Mouse (Mus musculus) heart, adult 11 months (tissue): Measurements from ENCODE around the gene Lonrf2.

Experiments used
- DNase-seq: peaks from one replicate; pipeline ENCODE4 v3.0.0; 2022

Gene Lonrf2

DNA sequence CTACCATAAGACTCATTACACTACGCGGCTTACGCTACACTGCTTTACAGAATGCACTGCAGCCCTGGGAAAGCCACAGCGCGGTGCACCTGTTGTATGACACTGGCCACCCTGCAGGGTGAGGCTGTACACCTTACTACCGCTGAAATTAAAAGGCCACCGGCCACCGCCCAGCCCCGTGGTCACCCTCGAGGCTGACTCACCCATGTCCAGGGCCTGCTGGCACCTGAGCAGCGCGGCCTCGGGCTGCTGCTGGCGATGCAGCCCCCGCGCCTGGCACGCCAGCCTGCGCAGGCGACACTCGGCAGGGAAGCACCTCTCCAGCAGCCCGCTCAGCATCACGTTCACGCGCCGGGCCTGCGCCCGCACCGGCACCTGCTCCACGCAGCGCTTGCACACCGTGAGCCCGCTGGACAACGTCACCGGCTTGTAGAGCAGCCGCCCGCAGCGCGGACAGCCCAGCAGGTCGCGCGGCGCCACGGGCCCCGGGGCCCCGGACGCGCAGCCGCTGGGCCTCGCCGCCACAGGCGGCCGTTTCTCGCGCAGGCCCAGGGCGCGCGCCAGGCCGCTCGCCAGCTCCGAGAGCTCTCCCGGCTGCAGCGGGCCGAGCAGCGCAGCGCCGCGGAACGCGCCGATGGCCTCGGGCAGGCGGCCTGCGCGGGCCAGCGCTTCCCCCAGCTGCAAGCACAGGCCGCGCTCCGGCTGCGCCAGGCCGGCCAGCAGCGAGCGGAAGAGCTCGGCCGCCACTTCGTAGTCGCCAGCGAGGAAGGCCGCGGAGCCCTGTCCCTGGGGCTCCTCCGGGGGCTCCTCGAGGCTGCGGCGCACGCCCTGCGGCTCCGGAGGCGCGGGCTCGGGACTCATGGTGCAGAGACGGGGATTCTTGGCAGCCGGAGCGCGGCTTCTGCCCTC, 689 bp downstream of the Lonrf2 start:
- DNase-seq = peak; percentile 85

DNA sequence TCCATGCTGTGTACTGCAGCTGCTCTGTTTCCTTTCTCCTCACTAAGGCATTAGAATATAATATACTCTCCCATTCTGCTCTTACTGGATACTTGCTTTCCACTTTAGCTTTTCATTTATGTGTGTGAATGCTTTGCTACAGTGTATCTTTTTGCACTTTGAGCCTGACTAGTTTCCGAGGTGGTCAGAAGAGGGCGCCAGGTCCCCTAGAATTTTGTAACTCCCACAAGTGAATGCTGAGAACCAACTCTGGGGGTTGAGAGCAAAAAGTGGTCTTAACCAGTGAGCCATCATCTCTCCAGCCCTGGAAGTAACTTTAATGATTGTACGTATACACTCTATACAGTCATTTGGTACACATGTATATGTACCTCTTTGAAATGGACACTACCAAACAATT, 1.6 kb downstream of the Lonrf2 start:
- peak; percentile 35 for DNase-seq

- DNase-seq = no peak
Observed at GRCm38 (mm10) chr1:38824926-38825325, 11.6 kb downstream of the Lonrf2 start.

GRCm38 (mm10) chr1:38823851-38824250, 12.7 kb downstream of the Lonrf2 start:
- peak; percentile 51 for DNase-seq

- no peak for DNase-seq
Observed at GRCm38 (mm10) chr1:38819691-38820090, 16.8 kb downstream of the Lonrf2 start.

DNA sequence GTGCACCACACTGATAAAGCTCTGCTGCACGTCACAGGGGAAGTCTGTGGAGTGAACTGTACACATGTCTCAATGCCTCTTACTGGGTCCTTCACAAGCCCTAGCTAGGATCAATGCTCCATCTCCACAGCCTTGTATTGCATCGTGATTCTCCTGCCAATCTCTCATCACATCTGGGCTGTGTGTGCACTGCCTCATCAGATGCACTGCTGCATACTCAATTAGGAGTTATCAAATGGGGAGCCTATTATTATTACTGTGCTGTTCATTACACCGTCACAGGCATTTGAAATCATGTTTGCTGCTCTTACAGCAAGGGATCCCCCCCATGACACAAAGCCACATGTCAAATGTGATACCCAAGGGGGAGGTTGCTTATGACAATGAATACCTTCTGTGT, 18.8 kb downstream of the Lonrf2 start:
- DNase-seq = no peak

GRCm38 (mm10) chr1:38817268-38817667, 19.2 kb downstream of the Lonrf2 start:
- DNase-seq = no peak

- peak; percentile 66 for DNase-seq
Observed at GRCm38 (mm10) chr1:38816306-38816705, 20.2 kb downstream of the Lonrf2 start.

DNA sequence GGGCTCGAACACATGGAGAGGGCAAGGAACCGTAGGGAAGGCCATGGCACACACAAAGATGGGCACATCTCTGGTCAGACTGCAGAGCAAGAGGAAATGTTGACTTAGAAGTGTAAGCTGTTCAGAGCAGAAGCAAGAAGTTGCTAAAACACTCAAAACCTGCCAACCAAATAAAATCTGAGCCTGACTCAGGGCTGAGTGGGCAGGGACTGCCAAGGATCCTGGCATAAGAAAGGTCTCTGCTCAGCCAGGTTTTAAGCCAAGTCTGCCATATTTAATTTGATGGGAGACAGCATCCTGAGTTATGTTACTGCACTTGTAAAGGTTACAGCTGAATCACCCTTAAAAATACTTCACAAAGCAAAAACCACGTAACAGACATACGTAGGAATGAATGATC, 29.4 kb downstream of the Lonrf2 start:
- no peak for DNase-seq

DNA sequence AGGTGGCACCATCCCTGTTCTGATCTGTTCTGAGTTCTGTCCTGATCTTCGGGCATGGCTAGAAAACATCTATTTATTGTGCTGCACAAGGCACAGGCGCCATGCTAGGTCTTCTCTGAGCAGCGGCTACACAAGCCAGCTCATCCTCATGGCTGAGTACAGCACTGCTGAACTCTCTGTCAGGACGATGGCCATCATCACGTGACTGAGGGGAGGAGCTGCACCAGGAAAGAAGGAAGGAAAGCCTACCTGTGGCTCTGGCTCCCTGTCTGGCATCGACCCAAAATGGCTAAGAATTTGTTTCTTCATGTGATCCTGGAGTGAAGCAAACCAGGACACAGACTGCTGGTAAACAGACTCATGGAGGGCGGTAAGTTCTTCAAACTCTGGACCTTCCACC, 36.1 kb downstream of the Lonrf2 start:
- DNase-seq = peak; percentile 44

- peak; percentile 59 for DNase-seq
Observed at GRCm38 (mm10) chr1:38799304-38799703, 37.2 kb downstream of the Lonrf2 start.

- DNase-seq = peak; percentile 27
Observed at GRCm38 (mm10) chr1:38796936-38797335, 39.6 kb downstream of the Lonrf2 start.

GRCm38 (mm10) chr1:38795496-38795895, 41.0 kb downstream of the Lonrf2 start:
- DNase-seq = peak; percentile 73

DNA sequence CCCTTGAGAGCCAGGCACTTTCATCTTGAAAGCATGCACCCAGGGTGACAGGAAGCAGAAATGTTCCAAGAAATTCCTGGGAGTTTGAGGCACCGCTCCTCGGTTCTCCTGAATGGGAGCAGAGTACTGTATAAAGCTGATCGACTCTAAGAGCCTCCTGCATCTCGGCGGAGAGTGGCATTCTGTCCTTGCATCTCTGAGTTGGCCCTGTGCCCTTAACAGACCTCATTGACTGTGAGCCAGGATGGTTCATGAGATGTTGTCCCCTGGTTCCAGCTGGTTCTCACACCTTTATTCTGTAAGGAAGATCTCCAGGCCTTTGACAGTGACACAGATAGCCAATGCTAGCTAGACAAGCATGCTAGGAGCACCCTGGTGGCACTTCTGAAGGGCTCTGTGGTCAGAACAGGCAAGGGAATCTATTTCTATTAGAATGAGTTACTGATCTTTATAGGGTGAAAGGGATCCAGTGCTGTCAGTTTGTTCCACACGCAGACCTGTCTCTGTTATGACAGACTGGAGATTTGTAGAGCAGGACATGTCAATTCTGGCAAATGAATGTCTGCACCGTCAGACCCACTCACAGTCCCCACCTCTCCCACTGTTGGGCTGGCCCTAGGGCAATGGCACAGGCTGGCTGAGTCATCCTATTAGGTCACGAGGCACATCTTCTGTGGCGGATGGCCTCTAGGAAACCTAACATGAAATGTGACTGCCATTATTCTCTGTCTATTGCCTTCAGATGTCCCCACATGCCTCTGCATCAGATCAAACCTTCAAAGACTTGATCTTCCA, 45.3 kb downstream of the Lonrf2 start:
- DNase-seq = peak; percentile 77

DNA sequence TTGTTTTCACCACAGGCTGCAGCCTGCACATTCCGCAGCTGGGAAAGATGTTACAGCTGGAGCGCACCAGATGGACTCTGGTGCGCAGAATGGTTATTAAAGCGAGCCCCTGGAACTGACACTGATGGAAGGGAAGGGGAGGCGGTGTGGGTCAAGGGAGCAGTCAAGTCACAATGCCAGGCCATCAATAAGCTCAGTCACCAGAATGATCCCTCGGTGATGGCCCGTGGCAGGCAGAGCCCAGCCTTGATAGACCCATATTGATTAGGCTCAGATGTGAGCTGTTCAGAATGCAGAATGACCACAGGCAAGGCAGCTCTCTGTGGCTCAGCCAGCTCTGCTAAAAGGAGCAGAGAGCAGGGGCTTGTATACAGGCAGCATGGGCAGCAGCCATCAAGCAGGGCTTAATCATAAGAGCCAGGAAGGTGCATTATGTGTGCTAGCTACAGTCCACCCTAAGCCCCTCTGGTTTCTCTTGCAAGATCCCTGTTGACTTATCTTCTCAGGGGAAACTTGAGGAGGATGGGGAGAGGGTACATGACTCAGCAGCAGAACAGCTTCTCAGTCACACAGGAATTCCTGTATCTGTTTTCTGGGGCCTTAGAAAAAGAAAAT, 46.4 kb downstream of the Lonrf2 start:
- peak; percentile 64 for DNase-seq

DNA sequence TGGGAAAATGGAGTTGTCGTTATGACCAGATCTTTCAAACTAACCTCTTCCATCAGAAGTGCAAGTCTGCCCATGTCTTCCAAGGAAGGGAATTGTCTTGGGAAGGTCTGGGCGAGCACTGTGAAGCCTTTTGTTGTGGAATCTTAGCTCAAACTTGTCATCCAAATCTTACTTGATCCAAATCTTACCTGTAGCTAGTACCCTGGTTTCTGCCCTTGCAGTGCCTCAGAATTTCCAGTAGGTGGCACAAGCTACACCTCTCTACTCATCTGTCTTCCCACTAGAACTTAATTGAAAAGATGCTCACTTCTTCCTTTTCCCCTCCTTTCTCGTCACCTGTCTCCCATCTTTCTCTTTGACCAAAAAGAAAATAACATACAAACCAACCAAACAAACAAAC, 47.6 kb downstream of the Lonrf2 start:
- peak; percentile 75 for DNase-seq

- DNase-seq = peak; percentile 83
Observed at GRCm38 (mm10) chr1:38787443-38787842, 49.1 kb downstream of the Lonrf2 start.

GRCm38 (mm10) chr1:38786358-38786757, 50.2 kb downstream of the Lonrf2 start:
- DNase-seq = peak; percentile 84

DNA sequence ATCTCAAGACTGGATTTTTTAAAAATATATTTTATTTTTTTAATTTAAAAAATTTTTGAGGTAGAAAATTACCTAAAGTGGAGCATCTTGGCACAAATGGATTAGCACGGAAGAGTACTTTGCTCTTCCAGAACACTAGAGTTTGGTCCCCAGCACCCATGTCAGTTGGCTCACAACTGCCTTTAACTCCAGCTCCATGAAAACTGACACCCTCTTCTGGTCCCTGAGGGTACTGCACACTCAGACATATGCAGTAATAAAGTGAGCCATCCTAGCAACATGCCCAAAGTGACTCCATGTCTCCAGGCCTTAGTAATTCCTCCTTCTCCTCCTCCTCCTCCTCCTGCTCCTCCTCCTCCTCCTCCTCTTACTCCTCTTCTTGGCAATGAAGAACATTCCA, 58.2 kb downstream of the Lonrf2 start:
- DNase-seq = no peak

DNA sequence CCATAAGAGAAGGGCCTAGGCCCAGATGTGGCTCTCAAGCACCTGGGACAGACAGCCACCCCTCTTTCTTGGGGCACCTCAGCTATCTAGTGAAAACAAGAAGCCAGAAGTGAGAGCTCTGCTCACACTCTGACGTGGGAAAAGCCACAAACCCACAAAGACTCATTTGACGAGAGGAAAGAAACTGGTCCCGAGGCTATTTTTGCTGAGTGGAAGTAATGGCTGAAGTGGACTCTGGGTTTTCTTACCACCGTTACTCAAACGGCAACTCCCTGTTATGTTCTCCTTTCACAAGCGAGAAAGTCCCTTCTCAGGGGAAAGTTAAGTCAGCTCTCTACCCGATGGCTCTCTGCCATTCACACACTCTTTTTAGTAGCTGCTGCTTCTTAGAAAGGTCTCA, 59.0 kb downstream of the Lonrf2 start:
- DNase-seq = no peak

DNA sequence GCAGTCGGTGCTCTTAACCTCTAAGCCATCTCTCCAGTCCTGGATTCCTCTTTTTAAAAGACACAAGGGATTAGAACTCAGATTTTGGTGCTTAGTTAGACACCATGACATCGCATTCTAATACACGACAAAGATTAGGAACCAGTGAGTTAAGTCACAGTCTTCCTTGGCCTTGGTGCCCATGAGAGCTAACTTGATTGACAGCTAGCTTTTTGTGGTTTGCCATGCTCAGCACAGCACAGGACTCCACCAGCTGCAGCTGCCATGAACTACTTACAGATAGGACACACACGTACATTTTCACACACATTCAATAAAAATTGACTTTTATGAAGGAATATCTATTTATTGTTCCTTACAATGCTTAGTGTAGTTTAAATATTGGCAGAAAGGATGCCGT, 60.8 kb downstream of the Lonrf2 start:
- no peak for DNase-seq

- no peak for DNase-seq
Observed at GRCm38 (mm10) chr1:38770676-38771075, 65.8 kb downstream of the Lonrf2 start.

- no peak for DNase-seq
Observed at GRCm38 (mm10) chr1:38769920-38770319, 66.6 kb downstream of the Lonrf2 start.

GRCm38 (mm10) chr1:38767812-38768211, 68.7 kb downstream of the Lonrf2 start:
- peak; percentile 90 for DNase-seq
